Mouse (Mus musculus) megakaryocyte, adult 5-6 weeks (primary cell): ENCODE results near the gene Cbarp. TPM values are rescaled to one million over a fixed set of nuclear protein-coding genes. Genes with fewer than 3 reads are reported as not detected.
A peak's percentile ranks its signal among the peaks of the same experiment; 100 is the strongest.

Experiments
- ATAC-seq: 2 replicates; pipeline ENCODE4 v1.8.0; 2016; ENCODE audit warnings: mild to moderate bottlenecking, inconsistent platforms; ENCODE audit not compliant: poor library complexity, severe bottlenecking
- total RNA-seq, 2 experiments: library from RNA; stranded (forward) in 1 of 2; stranded (reverse) in 1 of 2; fragments of 153-499, 151-499 nt in 1 of 2; fragments of 221-1000, 200-1000 nt in 1 of 2; gene quantifications; 2 replicates each; pipeline versions ENCODE4 v1.2.3 to v1.2.4; 2015 to 2017

Cbarp gene
- total RNA-seq, 2 experiments from 2014 or later: 1.4 to 2.2 TPM

DNA sequence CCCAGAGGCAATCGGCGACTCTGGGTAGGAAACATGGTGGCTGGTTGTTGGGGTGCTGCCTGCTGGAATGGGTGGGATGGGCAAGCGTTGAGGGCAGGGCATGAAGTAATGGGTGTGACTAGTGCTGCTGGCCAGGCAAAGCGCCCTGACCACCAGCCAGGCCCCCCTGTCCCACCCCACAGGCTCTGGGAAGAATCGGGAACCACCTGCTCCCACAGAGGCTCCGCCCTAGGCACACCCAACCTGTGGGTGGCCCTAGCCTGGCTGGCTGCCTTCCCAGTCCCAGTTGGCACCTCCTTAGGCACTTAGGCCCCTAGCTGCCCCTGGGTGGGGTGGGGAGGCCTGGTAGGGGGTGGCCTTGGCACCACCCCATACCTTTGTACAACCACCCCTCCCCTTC is 5.3 kb upstream of the Cbarp start:
- no peak for ATAC-seq

DNA sequence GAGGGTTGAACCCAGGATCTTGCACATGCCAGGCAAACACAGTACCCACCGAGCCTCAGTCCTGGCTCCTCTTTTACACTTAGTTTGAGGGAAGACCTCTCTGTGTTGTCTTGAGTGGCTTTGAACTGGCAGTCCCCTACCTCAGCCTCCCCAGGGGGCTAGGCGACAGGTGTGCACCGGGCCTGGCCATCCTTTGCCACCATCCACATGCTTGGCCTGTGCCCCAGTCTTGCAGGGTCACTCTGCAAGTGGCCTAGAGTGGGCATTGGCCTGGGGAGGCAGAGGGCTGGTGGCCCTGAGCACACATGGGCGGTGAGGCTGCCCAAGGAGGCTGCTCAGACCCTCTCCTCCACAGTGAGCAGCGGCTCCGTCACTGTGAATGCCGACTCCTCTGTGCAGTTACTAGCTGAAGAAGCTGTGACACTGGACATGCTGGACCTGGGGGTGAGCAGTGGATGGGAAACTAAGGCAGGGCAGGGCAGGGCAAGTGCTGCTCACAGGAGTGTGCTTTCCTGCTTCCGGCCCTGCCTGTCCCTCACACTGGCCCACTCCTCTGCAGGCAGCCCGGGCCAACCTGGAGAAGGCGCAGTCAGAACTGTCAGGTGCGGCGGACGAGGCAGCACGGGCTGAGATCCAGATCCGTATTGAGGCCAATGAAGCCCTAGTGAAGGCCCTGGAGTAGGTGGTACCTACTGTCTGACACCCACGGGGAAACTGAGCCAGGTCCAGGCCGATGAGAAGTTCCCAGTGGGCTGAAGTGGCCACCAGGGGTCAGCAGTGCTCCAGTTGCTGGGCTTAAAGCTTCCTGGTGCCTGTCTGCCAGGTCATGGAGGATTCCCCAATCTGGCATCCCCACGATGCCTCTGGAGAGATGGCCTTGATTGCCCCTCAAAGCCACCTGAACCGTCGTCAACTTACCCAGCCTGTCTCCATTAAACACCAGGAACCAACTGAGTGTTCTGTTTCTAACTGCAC is 4.5 kb upstream of the Cbarp start:
- ATAC-seq: no peak

DNA sequence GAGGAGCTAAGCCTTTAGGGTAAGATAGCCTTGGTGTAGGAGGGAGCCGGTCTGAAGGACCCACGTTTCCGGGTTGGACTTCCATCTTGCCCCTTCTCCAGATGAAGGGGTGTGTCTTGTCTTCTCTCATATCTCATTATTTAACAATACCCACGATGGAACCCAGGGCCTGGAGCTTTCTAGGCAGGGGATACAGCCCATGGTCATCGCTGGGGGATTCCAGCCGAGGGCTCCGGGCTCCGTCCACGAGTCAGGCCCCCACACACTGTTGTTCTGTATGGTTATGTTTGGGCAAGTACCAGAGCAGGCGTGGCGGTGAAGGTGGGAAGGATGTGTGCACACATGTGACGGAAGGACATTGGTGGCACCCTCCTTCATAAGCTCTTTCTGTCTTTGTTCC is 3.5 kb upstream of the Cbarp start:
- no peak for ATAC-seq

DNA sequence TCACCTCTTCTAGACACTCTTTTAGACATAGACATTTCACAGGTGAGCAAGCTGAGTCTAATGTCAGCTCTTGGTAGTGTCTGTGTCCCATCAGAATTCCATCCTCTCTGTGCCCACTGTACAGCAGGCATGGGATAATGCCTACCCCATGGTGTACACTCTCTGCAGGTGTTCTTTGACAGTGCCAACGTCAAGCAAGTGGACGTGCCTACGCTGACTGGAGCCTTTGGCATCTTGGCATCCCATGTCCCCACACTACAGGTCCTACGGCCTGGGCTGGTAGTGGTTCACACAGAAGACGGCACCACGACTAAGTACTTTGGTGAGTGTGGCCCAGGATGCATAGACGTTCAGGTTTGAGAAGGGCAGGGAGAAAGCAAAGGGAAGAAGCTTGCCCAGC is 3.0 kb upstream of the Cbarp start:
- no peak for ATAC-seq

DNA sequence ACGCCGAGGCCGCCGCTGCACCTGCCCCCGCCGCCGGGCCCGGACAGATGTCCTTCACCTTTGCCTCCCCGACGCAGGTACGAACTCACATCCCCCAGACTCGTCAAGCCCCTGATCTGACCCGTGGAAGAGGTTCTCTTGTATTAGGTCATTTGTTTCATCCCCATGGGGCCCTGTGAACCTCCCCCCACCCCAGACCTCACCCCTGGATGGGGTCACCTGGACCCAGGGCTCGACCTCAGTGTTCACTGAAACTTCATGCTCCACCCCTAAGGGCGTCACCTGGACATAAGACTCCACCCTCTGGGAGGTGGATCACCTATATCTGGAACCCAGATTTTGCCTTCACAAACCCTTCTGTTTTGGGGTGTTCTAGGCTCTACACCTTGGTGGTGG is 1.9 kb upstream of the Cbarp start:
- ATAC-seq: no peak

DNA sequence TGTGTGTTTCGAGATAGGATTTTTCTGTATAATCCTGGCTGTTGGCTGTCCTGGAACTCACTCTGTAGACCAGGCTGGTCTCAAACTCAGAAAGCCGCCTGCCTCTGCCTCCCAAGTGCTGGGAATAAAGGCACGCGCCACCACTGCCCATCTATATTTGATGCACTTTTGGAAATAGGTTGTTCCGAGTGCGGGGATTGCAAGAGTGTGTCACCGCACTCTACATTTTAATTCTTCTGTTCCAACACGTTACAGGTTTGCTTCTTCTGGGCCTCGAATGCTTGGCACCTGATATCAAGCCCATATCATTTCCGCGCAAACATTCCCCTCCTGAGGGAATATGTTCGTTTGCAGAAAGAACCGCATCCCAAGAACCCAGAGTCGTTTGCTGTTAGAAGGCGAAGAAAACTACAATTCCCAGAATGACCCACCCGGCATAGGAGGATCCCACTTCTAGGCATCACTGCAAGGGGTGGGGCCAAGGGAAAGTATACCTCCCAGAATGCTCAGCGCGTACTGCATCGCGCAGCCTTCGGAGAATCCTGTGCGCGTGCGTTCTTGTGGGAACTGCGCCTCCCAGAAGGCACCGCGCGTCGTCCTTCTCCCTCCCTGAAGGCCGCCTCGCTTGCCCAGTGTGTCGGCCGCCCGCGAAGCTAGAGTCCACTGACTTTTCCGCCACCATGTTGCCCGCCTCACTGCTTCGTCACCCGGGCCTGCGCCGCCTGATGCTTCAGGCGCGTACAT is 1.3 kb upstream of the Cbarp start:
- ATAC-seq: peak; percentile 74

DNA sequence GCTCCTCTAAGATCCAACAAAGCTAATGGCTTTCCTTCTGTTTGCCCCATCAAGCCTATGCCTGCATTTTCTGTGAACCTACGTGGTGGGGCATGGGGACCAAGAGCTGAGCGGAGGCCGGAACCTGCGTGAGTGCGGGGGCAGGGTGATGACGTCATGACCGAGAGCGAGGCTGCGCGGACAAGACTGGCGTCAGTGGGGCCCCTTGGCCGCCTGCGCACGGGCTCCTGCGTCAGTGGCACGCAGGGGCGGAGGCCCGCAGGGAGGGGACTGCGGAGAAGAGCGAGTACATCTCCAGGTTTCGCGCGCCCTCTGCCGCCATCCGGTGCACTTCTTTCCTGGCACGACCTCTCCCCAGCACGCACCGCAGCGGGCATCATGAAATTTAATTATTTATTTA is 608 bp upstream of the Cbarp start:
- peak; percentile 83 for ATAC-seq

DNA sequence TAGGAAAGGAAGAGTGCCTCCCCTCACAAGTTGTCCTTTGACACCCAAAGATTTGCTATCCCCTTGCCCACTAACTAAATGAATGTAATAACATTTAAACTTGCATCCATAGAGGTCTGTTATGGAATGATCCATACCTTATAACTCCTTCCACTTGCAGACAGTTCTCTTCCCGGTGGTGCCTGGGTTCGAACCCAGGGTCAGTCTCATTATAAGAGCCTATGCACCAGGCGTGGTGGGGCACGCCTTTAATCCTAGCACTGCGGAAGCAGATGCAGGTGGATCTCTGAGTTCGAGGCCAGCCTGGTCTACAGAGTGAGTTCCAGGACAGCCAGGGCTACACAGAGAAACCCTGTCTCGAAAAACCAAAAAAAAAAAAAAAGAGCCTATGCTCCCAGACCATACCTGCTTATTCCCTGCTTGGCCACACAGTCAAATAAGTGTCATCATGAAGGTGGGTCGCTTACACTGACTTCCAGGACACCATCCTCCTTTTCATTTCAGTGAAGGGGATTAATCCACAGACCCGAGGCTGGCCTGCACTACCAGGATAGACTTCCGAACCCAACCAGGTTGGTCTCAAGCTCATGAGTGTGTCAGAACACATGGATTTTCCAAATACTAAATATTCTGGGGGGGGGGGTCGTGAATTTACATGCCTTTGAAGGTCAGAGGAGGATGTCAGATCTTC is 515 bp downstream of the Cbarp start:
- no peak for ATAC-seq

DNA sequence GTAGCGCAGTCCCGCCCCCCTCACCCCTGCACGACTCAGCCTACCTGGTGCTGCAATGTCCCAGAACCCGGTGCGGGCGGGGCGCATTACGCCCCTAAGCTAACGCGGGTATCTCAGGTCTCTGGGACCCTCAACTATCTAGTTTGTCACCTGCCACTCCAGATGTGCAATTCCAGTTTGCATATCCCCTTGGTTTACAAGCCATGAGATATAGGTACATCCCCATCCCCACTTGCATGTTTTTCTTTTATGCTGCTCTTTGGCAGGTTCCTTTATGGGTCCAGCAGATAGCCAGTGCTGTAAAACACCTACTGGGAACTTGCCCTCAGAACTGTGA is 1.2 kb downstream of the Cbarp start:
- ATAC-seq: no peak

DNA sequence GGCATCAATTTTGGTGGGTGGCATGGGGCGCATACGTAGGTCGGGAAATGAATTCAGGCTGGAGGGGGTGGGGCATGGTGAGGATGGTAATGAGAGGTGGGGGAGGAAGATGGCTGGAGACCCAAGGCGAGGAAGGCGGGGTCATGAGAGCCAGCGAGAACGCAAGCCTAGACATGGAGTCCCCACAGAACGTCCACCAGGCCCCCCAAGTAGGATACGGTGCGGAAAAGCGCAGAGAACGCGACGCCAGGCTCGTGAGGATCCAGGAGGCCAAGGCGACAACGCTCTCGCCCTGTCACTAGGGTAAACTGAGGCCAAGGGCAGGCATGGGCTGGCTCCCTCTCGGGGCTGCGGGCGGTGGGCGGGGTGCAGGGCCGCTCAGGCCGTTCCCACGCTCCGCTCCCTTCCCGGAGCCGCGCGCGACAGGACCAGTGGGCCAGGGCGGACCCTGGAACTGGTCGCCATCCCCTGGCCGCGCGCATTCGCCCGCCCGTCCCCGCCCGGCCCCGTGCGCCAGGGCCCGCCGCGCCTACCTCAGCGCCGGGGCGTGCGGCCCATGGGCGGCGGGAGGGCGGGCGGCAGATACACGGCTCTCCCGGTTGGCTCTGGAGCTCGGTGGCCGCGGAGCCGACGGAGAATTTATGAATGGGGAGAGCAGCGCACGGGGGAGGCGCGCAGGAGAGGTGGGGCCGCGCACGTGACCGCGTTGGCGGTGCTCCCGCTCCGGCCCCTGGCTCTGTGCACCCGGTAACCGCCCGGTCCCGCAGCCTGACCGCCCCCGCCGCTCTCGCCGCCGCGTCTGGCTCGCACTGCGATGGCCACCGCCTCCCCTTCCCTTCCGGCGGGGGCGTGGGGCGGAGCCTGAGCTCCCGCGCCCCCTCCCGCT is 1.8 kb downstream of the Cbarp start, which contains the start of gene Atp5d:
Atp5d (plus strand) TSS at position 80 of the 886 bp plus-strand sequence.
- no peak for ATAC-seq

DNA sequence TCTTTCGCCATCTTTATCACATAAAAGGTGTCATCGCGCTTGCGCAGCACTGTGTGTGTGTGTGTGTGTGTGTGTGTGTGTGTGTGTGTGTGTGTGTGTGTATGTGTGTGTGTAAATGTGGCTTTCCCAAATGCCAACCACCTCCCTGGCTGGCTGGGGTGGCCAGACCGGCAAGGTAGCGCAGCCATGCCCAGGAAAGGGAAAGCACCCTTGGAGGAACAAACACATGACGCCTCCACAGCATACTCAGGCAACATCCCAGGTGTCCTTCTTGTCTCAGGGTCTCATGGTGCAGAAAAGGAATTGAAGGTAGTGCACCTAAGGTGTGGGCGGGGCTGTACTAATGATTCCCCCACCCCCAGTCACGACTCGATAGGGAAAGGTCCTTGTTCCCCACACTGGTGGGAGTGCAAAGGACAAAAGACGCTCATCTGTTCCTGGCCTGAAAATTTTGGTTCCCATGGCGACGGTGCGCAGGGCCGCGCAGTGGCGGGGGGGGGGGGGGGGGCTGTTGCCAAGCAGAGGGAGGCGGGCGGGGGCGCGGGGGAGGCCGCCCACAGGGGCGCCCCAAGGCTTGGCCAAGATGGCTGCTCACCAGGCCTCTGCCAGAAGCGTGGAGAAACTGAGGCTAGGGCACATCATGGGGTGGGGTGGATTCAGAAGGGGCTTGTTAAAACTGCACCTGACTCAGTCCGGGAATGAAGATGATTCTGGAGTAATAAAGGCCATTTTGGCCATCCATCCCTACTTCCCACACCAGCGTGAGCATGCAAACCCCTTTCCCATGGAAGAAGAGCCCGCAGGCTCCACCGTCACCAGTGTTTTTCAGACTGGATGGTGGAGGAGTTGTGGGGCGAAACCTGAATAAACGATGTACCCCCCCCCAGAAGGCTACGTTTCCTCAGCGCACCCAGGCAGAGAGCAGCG is 2.7 kb downstream of the Cbarp start:
- no peak for ATAC-seq

DNA sequence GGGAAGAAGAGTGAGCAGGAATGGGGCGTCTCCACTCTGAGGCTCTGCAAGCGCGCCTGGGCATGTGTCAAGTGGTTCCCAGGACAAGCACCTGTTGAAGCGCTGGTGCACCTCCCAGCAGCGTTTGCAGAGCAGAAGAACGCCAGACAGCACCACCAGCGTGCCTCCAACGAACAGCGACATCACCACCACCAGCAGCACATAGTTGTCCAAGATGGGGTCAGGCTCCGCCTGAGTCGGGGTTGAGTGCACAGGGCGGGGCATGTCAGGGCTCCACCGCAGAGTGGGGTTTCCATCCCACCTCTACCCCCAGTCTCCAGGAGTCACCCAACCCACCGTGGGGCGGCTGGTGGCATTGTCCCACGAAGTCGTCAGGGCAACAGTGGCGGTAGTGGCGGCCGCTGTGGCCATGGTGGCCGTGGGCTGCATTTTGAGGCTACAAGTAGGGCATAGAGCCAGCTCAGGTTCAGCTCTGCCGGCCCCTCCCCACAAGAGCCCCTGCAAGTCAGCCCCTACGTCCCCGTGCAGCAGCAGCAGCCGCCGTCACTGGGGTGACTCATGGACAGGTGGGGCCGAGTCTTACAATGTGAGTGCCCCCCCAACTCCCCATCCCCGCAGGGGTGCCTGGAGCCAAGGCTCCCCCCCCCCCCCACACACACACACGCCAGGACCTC is 3.5 kb downstream of the Cbarp start:
- no peak for ATAC-seq

DNA sequence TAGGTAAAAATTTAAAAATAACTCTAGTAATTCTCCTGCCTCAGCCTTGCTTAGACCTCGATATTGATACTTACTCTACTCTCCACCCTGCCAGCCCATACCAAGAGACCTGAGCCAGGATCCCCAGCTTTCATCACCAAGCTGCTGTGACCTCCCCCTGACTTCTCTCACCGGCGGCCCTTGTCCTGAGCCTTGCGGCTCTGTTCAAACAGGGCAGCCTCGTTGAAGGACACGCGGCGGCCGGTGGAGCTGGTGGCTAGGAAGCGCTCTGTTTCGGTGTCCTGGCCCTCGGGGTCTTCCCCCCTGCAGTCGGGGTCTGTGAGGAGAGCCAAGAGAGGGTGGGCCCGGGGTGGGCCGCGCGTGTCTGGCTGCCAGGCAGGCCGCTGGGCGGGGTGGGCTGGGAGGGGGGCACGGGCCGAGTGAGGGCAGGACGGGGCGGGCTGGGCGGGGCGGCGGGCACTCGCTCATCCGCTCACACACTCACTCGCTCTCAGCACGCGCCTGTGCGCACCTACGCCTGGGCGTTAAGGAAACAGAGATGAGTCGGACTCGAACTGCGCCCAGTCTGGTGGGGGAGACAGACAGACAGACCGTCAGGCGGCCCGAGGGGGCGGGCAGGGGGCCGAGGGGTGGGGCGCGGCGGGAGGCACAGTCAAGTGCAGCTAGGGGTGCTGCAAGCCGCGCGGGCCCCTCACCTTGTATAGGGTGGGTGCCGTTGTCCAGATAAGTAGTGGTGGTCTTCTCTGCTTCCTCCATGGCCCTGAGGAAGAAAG is 4.3 kb downstream of the Cbarp start:
- no peak for ATAC-seq

DNA sequence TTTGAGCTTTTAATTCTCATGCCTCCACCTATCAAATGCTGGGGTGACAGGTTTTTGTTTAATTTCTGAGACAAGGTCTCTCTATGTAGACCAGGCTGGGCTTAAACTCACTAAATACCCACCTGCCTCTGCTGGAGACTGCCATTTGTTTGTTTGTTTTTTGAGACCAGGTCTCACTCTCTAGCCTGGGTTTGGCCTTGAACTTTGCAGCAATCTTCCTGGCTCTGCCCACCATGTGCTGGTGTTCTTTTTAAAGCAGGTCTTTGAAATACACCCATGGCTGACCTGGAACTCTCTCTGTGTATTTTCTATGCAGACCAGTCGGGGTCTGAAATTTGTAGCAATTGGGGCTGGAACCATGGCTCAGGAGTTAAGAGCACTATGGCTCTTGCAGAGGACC is 5.0 kb downstream of the Cbarp start:
- no peak for ATAC-seq

DNA sequence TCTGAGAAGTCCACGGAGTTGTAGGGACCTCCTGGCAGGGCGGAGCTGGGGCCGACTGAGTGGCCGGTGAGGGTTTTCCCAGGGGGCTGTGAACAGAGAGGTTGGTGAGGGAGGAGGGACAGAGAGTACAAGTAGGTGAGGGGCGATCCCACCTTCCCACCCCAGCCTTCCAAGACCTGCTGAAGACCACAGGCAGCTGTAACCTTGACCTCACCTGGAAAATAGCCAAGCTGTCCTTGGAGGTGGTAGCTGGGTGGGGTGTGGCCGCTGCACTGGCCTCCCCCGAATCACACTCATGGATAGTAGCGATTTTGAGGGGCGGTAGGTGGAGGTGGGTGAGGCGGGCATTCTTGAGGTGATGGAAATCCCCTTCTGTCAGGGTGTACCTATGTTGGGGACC is 5.5 kb downstream of the Cbarp start:
- ATAC-seq: no peak

DNA sequence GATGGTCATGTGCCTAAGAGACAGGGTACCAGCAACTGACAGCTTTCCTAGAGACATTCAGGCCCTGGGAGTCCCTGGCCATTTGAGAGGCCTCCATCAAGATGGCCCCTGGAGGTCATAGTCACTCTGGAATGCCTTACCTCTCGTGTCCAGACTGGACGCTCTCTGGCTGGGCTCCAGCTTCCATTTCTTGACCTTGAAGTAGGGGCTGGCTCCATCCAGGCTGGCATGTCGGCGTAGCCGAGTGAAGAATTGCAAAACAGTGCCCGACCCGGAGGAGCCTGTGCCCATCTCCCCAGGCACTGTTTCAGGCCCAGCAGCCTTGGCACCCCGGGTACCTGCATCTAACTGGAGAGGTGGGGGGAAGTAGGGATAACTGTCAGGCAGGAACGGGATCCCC is 6.2 kb downstream of the Cbarp start:
- no peak for ATAC-seq

DNA sequence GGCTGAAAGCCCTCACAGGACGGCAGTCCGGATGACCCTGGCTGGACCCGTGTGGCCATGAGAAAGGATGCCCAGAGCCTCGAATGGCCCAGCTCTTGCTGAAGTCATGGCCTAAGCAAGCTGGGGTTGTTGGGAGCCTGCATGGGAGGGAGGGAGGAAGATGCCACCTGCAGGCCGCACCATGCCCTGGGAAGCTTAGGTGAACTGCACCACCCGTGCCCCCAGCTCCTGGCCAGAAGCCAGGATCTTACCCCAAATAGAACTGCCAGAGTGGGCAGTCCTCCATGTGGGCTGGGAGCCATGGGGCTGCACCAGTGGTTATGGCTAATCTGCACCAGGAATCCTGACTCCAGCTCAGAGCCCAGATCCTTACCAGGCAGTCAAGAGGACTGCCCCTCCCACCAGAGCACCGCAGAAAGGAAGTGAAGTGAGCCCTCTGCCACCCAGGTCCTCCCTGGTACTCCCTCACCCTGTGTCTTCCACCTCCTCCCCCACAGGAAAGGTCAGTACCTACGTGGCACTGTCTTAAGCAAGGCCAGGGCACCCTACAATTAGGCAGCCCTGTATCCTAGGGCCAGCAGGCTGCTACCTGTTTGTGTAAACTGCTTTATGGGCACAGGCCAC is 7.3 kb downstream of the Cbarp start:
- peak; percentile 65 for ATAC-seq

DNA sequence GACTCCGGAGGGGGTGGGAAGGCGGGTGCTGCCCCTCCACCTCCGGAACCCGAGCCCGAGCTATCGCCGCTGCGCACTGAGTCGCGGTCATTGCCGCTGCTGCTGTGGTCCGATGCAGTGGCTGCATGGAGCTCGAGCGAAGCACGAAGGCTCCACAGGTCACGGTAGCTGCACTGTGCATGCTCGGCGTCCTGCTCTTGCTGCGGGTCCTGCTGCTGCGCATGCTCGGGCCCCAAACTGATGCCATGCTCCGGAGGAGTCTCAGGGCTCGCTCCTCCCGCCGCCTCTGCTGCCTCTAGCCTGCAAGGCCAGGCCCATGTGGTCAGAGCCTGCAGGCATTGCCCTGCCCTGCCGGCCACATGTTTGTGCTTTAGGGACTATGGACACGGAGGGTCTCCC is 8.7 kb downstream of the Cbarp start:
- ATAC-seq: no peak
